Mouse (Mus musculus) left cerebral cortex, adult 9 months (tissue): ENCODE data around the gene Sema4g.
A peak's percentile ranks its signal among the peaks of the same experiment; 100 is the strongest.

Experiments used
- DNase-seq, 2 experiments: peaks; one replicate each; pipeline ENCODE4 v3.0.0; 2022; ENCODE audit warnings: low spot score in 2 of 2

The Sema4g gene

DNA sequence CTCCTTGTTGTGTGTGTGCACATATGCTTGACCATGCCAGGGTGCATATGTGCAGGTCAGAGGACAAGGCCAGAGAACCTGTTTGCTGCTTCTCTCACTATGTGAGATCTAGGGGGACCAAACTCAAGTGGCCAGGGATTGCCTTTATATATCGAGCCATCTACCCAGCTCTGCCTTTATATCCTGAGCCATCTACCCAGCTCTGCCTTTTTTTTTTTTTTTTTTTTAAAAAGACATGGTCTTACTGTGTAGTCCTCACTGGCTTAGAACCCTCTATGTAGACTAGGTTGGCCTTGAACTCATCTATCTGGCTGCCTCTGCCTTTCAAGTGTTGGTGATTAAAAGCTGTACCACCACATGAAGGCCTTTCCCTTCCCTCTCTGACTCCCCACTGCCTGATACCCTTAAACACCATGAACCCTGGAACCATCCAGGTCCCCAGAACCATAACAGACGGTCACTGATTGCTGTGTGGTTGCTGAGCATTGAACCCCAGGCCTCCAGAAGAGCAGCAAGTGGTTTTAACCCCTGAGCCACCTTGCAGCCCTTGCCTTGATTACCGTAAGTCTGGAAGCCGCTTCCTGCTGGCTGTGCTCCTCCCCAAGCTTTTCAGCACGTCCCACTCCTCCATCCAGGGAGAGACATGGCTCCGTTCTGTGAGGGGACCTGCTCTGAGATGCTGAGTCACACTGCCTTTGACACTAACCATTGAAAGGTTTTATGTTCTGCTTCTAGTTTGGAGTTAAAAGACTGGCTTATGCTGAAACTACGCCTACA is 15.0 kb downstream of the Sema4g start:
- DNase-seq: no peak

DNA sequence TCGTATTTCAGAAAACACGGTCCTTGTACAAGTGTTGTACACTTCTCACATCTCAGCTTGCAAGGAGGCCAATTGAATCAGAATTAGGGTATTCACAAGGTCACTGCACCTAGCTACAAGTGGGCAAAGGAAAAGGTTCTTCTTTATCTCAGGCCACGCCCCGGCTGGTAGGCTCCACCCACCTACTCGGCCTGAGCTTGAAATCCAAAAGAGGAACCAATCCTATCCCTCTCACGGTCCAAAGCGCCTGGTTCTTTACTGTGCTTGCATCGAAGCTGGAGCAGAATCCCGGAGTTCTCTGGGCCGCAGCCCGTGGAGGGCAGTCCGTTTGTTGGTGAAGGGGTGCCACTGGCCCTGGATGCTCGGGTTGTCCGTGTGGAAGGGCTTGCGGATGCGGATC is 16.5 kb downstream of the Sema4g start, which contains the start of gene Twnk:
Gene Twnk (plus strand): TSS at position 220 of the 400 bp plus-strand sequence.
- no peak for DNase-seq

- peak; percentile 91 to 96 for DNase-seq
These were observed 17.2 kb downstream of the Sema4g start, which contains the start of gene Mrpl43 for GRCm38 (mm10) chr19:45005957-45006712. TSS of gene Mrpl43 (minus strand) at chr19:45006442.

DNA sequence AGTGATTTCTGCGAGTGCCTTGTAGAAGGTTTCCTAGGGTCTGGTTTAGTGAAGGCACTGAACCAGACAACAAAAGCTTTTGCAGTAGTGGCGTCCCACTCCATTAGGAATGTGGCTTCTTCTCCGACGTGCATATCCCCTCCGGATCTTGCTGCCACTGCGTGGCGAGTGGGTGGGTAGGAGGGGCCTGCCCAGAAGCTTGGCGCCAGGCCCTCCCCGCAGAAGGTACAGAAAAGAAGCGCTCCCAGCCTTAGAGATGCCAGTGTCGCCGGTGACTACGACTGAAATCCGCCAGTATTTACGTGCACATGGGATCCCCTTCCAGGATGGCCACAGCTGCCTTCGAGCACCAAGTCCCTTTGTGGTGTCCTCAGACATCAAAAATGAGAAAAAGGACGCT is 18.1 kb downstream of the Sema4g start:
- no peak for DNase-seq

DNA sequence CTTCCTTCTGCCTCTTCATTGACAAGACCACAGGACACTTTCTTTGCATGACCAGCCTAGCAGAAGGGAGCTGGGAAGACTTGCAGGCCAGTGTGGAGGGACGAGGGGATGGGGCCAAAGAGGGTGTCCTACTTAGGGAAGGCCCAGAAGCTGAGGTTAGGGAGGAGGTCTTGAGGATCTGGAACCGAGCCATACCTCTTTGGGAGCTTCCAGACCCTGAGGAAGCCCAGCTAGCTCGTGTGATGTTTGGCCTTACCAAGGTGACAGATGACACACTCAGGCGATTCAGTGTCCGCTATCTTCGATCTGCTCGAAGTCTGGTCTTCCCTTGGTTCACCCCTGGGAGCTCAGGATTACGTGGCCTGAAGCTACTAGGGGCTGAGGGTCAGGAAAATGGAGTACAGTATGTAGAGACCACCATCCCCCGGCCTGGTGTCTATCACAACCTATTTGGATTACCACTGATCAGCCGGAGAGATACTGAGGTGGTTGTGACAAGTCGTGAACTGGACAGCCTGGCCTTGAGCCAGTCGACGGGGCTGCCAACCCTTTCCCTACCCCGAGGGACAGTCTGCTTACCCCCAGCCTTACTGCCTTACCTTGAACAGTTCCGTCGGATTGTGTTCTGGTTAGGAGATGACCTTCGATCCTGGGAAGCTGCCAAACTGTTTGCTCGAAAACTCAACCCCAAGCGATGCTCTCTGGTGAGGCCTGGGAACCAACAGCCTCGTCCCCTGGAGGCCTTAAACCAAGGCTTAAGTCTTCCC is 18.7 kb downstream of the Sema4g start:
- no peak for DNase-seq

- no peak for DNase-seq
These were observed 21.7 kb downstream of the Sema4g start for GRCm38 (mm10) chr19:45010646-45011045.

DNA sequence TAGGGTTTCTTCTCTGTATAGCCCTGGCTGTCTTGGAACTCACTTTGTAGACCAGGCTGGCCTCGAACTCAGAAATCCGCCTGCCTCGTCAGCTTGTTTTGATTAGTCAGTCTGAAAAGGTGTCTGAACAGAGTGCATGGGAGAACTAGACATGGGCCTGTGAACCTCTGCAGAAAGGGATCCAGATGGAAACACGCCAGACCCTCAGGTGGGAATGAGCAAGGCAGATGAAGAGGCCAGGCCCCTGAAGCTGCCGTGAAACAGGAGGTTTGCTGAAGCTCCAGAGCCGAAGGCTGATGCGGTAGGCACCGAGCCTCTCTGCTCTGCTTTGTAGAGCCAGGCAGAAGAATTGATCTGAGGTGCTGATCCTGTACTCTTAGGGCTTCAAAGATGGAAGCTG is 23.3 kb downstream of the Sema4g start:
- DNase-seq: no peak

DNA sequence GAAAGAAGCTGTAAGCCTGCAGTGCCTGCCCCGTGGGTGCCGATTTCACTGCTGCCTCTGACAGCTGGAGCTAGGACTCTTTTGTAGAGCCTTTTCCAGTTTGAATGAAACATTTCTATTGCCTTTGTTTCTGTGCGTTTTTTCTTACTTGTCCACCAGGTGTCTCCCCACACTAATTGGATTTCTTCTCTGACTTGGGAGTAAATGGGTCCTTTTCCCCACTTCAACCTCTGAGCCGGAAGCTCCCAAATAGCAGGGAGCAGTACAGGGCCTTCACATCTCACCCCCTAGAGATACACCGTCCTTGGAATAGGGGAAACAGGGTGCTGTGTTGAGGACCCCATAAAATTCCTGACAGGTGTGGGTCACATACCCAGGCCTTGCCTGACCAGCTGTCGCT is 23.7 kb downstream of the Sema4g start:
- no peak for DNase-seq

- DNase-seq: no peak
These were observed 24.8 kb downstream of the Sema4g start for GRCm38 (mm10) chr19:45013581-45014225.

GRCm38 (mm10) chr19:45014335-45014971 is 25.6 kb downstream of the Sema4g start, which contains the start of gene Lzts2:
TSS of gene Lzts2 (plus strand) at chr19:45014414.
- no peak for DNase-seq

DNA sequence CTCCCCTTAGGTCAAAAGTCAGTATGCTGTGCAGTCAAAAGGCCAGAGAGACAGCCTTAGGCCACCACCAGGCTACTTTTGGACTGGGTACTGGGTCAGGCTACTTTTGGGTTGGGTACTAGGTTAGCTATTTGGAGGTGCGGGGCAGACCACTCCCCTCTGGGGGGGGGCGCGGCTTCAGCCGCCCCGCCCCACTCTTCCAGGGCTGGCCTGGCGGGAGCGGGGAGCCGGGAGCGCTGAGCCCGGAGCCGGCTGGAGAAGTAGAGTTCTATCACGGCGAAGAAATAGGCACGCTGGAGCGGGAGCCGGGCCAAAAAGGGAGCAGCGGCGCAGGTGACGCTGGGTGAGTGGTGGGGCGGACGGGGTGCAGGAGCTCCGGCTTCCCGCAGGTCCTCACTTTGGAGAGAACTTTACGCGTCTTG is 26.1 kb downstream of the Sema4g start:
- DNase-seq: no peak

GRCm38 (mm10) chr19:45015518-45016281 is 26.8 kb downstream of the Sema4g start:
- DNase-seq: no peak

DNA sequence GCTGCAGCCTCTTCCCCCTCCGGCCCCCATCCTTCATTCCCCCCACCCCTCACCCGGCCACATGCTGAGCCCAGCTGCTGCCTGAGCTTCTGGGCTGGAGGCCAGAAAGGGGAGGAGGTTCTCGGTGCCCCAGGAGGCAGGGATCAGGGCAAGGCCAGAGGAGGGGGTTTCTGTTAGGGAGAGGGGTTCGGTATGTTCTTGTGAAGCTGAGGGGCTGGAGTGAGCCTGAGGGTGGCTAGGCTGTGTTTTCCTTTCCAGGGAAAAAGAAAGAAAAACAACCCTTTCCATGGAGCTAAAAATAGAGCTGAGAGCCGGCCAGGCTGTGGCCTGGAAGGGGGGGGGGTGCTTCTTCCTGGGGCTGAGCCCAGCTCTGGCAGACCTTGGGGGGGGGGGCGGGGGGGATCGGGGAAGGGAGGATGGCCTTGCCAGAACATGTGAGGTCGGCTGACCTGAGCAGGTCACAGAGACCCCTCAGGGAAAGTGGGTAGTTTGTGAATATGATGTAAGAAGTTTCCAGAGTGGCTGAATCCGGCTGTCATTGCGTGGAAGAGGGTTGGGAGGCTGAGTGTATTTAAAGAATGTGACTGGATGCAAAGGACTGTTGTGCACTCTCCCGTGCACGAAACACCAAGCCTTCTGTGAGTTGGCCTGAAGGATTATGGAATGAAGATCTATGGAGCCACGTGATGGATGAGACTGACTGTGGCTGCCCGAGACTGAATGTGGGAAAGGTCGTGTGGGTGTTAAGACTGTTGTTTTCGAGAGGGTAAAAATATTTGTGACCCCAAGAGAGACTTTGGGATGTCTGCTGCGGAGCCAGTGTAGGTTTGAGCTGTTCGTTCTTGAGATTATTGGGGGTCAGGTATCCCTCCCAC is 27.7 kb downstream of the Sema4g start:
- peak in 1 of 2 experiments; percentile 78 for DNase-seq

GRCm38 (mm10) chr19:45017216-45017771 is 28.4 kb downstream of the Sema4g start:
- peak in 1 of 2 experiments; percentile 79 for DNase-seq

- DNase-seq: peak in 1 of 2 experiments; percentile 72
These were observed 29.0 kb downstream of the Sema4g start for GRCm38 (mm10) chr19:45017909-45018308.

- DNase-seq: peak in 1 of 2 experiments; percentile 26
These were observed 29.5 kb downstream of the Sema4g start for GRCm38 (mm10) chr19:45018351-45018831.

DNA sequence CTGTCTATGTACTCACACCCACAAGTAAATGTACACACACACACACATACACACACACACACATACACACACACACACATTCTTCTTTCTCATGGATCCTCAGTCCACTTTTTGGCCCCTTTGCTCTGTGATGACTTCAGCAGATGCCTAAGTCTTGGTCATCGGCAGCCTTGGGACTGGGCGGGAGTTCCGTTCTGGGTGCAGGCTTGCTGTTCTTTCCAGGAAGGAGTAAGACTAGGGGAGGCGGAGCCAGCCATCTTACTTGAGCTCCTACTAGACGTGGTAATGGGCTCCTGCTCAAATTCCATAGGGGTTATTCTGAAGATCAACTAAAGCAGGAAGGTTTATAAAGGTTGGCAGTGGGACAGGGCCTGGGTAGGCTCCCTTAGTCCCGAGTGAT is 31.4 kb downstream of the Sema4g start:
- DNase-seq: no peak

- no peak for DNase-seq
These were observed 32.5 kb downstream of the Sema4g start for GRCm38 (mm10) chr19:45021362-45021761.

- no peak for DNase-seq
These were observed 35.1 kb downstream of the Sema4g start for GRCm38 (mm10) chr19:45023993-45024392.
